Mouse (Mus musculus): ENCODE measurements at regions not wholly inside any gene's neighbourhood (a gene's known extent, or its start where the extent isn't known, plus 50 kb on each side); places are given as distances from the start of the nearest gene placed in this dataset.

DNA sequence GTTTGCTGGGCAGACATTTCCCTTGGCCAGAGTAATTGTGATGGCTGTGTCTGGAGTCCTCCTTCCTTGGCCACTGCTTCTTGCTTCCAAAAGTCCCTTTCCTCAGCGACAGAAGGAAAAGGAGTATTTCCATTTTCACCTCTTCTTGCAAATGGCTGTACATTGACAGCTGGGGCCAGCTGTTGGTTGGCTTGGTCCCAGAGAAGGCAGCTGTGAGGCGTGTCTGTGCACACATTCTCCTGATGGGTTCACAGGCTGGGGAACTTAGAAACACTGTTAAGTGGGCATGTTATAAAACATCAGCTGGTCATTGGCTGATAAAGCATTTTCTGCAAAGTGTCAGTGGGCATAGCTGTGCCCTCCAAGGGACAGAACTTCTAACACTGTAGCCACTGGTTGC is 290.4 kb upstream of the Trpc7 start:
- DNase-seq (ENCODE audit: low spot score) = no peak

- DNase-seq (ENCODE audit: low spot score) = no peak
These were observed 274.4 kb upstream of the Trpc7 start for GRCm38 (mm10) chr13:57170180-57170579.

DNA sequence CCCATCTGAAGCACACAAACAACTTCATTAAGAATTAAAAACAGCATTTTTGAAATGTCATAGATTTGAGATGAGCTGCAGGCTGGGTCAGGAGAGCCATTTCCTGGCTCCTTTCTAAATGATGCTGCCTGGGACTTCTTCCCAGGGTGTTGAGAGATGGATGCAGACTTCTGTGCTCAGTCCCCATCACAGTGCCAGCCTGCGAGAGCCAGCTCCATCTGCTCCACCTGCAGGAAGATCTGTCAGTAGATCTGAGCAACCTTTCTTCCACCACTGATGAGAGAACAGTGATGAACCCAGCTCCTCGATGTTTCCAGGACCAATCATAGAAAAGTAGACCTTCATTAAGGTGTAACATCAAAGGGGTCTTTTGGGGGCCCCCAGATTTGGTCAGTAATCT is 273.8 kb upstream of the Trpc7 start:
- no peak for DNase-seq (ENCODE audit: low spot score)

DNA sequence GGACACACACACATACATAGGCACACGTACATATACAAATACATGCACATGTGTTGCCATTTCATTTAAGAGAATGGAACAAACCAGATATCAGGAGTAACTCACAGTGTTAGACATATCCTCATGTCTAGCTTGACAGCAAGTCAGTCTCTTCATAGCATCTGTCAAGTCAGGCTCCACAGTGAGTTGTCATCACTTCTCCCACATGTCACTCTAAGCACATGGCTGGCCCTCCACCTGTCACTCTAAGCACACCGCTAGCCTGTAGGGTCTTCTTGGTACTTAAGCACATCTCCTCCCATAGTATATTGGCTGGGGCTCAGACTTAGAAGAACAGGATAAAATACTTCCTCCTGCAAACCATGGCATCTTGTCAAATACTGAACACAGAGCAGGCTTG is 269.6 kb upstream of the Trpc7 start:
- DNase-seq (ENCODE audit: low spot score) = no peak

- no peak for DNase-seq (ENCODE audit: low spot score)
These were observed 257.0 kb upstream of the Trpc7 start for GRCm38 (mm10) chr13:57152787-57153186.

DNA sequence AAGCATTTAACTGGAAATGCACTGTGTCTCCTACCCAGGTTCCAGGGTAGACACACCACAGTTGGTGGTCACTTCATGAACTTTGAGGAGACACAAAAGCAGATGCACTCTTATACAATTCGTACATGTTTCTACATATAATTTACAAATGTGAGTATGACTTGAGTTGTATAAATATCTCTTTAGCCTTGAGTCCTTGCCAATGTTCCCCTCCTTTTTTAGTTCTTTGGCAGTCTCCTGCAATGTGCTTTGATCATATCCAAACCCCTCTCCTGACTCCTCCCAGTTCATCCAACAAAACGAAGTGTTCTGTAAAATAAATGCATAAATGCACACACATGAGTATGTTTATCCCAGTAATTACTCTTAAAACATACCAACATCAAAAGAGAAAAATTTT is 251.8 kb upstream of the Trpc7 start:
- DNase-seq (ENCODE audit: low spot score) = no peak

DNA sequence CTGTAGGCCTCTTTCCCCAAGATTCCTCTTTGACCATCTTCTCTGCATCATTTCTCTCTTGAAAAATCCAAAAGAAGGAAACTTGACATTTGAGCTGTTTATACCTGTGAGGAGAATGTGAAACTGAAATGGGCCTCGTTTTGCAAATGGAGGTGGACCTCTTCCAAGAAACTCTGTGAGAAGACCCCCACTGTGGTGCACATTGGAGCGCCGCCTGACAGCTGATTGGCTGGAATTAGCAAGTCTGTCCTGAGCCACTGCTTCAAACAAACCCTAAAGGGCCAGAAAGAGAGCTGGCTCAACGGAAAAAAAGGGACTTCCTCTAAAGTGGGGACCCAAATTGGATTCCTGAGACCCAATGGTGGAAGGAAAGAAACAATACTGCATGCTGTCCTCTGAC is 250.9 kb upstream of the Trpc7 start:
- DNase-seq (ENCODE audit: low spot score) = no peak

- DNase-seq (ENCODE audit: low spot score) = no peak
These were observed 250.0 kb upstream of the Trpc7 start for GRCm38 (mm10) chr13:57145782-57146181.

DNA sequence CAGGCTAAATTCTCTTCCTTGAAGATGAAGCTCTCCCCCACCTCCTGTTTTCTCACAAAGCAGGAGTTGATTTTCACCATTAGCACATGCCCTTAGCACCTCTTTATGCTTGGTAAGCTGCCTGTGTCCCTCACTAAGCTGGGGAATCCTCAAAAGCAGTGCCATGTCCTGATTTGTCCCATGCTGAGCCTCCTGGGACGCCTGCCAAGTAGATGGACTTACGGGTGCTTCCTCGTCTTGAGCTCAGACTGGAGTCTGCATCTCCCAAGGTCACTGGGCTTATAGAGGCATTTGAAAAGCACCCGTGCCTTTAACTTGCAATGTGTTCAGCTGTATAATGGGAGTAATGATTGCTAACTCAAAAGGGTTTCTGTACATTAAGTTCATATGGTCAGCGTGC is 247.1 kb upstream of the Trpc7 start:
- no peak for DNase-seq (ENCODE audit: low spot score)

DNA sequence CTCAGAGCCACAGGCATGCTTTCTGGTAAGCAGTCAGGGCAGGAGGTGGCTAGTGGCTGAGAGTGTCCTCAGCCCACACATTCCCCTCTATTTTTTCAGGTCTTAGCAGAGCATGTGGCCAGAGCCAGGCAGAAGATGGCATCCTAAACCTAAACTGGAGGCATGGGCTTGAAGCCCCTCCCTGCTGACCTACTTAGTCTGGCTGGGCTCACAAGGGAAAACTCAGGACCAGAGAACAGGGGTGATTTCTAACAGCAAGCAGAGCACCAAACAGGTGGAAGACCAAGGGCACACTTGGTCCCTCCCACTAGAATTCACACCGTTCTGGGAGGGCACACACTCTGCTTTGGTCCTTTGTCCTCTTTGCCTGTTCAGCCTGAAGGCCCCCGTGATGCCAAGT is 246.6 kb upstream of the Trpc7 start:
- no peak for DNase-seq (ENCODE audit: low spot score)

- DNase-seq (ENCODE audit: low spot score) = no peak
These were observed 220.1 kb upstream of the Trpc7 start for GRCm38 (mm10) chr13:57115936-57116335.

DNA sequence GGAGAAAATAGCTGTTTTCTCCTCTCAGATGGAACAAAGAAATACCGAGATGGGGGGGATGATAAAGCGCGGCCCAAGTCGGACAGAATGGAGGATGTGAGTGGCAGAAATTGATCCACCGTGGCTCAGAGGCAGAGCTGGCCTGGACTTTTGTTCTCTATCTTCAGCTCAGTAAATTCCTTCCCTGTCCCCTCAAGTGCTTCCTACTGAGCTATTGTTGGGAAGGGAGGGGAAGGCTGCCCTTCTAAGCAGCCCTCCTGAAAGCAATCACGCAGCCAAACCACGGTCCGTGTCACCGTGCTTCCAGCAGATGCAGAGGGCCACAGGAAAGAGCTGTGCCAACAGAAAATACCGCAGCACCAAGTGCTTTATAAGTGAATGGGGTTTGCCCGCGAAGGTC is 212.2 kb upstream of the Trpc7 start:
- no peak for DNase-seq (ENCODE audit: low spot score)

- DNase-seq (ENCODE audit: low spot score) = no peak
These were observed 203.8 kb upstream of the Trpc7 start for GRCm38 (mm10) chr13:57099601-57100000.

DNA sequence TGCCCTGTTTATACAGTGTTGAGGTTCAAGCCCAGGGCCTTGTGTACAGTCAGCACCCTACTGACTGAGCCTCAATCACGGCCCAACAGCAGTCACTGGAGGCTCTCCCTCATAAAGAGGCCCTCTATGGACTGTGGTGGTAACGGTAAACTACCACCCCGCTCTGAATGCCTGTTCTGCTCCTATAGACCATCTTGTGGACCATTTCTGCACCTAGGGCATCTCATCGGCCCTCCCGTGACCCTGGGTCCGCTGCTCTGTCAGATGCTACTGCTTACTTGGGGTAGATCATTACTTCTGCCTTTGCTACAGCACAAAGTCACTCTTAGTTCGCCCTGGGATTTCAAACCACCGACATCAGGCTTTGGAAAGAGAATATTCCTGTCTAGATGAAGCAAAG is 196.1 kb upstream of the Trpc7 start:
- no peak for DNase-seq (ENCODE audit: low spot score)

DNA sequence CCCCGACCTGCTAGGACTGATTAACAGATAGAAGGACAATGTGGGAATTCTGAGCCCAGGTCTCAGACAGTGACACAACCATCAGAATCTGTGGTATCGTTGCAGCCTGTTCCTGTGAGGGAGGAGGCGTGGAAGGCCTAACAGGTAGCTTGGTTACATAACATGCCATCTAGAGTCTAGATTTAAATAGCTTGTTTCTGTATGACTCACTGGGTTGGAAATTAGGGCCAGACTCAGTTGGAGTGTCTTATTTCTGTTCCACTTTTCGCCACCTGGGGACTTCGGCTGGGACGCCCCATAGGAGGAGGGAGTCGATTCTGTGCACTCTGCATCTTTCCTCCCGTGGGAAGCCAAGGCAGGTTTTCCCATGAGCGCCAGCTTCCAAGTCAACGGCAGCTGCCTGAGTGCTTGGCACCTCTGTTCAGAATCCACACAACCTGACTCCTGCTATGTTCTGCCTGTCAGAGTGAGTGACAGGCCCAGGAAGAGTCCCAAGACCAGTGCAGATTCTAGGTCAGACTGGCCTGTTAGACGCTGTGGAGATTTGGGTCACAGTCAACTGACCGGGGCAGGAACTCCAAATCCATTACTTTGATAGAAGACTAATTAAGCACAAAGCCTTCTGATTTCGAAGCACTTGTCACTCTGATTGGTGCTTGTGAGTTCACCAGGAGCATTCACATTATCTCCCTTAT is 193.7 kb upstream of the Trpc7 start:
- no peak for DNase-seq (ENCODE audit: low spot score)

DNA sequence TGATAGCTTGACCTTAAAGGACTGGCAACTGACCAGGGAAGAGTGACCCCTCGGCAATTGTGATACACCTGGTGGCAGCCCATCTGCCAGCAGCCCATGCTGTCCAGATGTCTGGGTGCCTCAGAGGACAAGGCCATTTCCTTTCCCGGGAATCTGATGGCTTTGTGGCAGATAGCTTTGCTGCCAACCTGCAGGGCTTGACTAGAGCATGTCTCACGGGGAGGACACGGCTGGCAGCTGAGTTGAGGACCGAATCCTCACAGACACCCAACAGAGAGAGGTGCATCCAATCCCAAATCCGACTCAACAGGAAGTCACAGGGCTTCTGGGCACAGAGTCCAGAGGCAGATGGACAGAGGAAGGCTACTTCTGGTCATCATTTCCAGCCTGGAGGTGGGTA is 192.2 kb upstream of the Trpc7 start:
- DNase-seq (ENCODE audit: low spot score) = no peak

DNA sequence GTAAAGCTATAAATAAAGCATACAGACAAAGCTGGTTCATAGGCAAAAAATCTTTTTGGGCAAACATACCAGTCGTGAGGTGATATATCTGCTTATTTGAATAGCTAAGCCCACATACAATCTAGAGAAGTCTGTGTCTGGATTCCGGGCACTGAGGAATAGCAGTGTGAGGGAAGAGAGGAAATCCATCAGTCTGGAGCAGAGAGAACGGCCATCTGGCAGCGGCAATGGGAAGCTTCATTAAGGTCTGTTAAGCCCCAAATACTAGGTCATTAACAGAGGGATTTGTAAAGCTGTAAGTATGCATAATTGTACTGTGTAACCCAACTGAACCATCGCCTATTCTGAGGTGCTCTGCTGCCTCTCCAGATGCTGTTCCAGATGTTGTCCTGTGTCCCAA is 191.6 kb upstream of the Trpc7 start:
- no peak for DNase-seq (ENCODE audit: low spot score)

DNA sequence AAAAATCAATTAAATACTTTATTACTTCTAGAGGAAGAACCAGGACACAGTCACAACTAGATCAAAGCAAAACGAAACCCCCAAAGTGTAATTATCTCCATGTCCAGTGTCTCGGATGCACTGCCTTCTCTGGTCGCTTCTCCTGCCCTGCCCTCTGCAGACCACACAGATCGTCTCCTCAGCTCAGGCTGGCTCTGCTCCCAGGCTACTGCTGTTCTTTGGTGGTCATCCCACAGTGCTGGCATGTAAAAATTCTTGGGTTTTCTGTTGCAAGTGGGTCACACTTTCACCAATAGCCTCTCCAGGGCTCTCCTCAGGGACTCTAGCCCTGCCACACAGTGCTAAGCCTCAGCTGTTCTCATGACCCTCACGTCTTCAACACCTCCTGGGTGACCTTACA is 188.0 kb upstream of the Trpc7 start:
- no peak for DNase-seq (ENCODE audit: low spot score)

DNA sequence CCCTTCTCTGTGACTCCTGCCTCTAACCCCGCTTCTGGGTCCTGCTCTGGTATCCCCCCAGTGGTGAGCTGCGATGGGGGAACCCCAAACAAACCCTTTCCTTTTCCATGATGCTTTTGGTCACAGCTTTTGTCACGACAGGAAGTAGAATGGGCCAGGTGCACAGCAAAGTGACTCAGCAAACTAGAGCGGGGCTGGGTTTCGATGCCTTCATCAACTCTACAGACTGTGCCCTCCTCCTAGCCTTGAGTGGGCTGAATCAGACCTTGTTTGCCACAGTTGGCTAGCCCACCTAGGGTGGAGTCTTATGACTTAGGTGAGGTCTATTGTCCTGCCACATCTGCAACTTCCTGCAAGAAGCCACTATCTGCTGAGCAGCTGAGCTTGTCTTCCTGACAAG is 174.7 kb upstream of the Trpc7 start:
- no peak for DNase-seq (ENCODE audit: low spot score)

GRCm38 (mm10) chr13:57061656-57062055 is 165.9 kb upstream of the Trpc7 start:
- DNase-seq (ENCODE audit: low spot score) = no peak

GRCm38 (mm10) chr13:57061074-57061473 is 165.3 kb upstream of the Trpc7 start:
- no peak for DNase-seq (ENCODE audit: low spot score)

DNA sequence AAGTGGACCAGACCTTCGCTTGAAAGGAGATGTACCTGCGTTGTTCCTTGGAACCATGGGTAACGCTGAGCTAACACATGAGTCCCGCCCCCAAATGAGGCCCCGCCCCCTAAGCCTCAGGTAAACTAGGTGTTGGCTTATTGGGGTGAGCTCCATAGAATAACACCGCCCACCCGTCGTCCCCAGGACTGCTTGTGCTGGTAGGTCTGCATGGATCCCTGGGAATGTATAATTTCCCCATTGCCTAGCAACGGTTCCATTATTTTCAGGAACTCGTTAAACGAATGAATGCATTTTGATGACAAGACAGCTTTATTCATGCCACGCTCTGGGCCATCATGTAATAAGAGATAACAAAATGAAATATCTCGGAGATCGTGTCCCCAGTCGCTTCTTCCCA is 161.0 kb upstream of the Trpc7 start:
- DNase-seq (ENCODE audit: low spot score) = no peak

GRCm38 (mm10) chr13:57055409-57056195 is 159.8 kb upstream of the Trpc7 start:
- DNase-seq (ENCODE audit: low spot score) = no peak

- no peak for DNase-seq (ENCODE audit: low spot score)
These were observed 157.6 kb upstream of the Trpc7 start for GRCm38 (mm10) chr13:57053361-57053760.
